Mouse (Mus musculus): ENCODE measurements at regions not wholly inside any gene's neighbourhood (a gene's known extent, or its start where the extent isn't known, plus 50 kb on each side); places are given as distances from the start of the nearest gene placed in this dataset.

DNA sequence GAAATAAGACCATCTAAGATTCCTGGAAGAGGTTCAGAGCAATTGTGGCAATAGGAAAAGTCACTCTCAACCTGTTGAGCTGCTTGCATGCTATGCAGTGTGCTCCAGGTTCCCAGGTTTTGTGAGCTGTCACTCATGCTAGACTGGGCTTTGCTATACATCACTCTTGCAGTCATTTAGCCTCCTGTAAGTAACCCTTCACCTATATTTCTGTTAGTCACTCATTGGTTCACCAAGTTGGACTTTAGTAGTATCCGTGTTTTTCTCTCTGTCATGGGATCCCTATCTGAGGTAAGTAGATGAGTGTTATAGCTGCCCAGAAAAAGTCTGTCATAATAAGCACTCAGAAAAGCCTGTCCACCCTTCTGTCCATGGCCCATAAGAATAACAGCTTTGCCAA, 332.3 kb upstream of the Tbl1xr1 start:
- TF ChIP-seq MAX (IDR thresholded peaks at IDR 0.05; ENCODE audit: low read length) (no peak), CTCF (conservative IDR thresholded peaks at IDR 0.05 in 1 of 2, IDR thresholded peaks at IDR 0.05 in 1 of 2; ENCODE audit: low read depth in 2 of 2, low read length in 2 of 2) (no peak), ZC3H11A (IDR thresholded peaks at IDR 0.05; ENCODE audit: low read depth, low read length) (no peak), POLR2A (IDR thresholded peaks at IDR 0.05; ENCODE audit: low read depth, low read length) (no peak), HCFC1 (IDR thresholded peaks at IDR 0.05; ENCODE audit: low read depth, low read length) (no peak), TCF12 (IDR thresholded peaks at IDR 0.05; ENCODE audit: low read depth, low read length) (no peak), RCOR1 (conservative IDR thresholded peaks at IDR 0.05; ENCODE audit: low read depth, low read length) (no peak), ZKSCAN1 (IDR thresholded peaks at IDR 0.05; ENCODE audit: borderline replicate concordance, low read depth, low read length) (no peak), GABPA (IDR thresholded peaks at IDR 0.05; ENCODE audit: insufficient replicate concordance, low read depth, low read length) (no peak), MAFK (IDR thresholded peaks at IDR 0.05; ENCODE audit: insufficient replicate concordance, low read length) (no peak)

Measured in CH12.LX (cell line).